In genomic region chr2:131059377-131059776, GRCm38 (mm10) we compare ENCODE assay signal across 8 mouse cellular contexts. TPM values are rescaled to one million over a fixed set of nuclear protein-coding genes. Genes with fewer than 3 reads are reported as not detected.
DNase-seq lines count a peak whose midpoint lies in the region; ATAC-seq and TF ChIP-seq lines count a peak whose summit lies in the region.

No protein-coding gene starts in this region.

- DNase-seq in adrenal gland, adult (ENCODE audit: inconsistent age in 2 of 2, low spot score in 1 of 2), result peak; percentile 34 to 80
- DNase-seq in adrenal gland, postnatal 4 days (ENCODE audit: low spot score in 2 of 2), result no peak
- DNase-seq in kidney, adult 8-10 months, result peak; percentile 45 to 51
- peak; percentile 59 to 69 for DNase-seq in lung, postnatal 4 days
- no peak for DNase-seq in frontal cortex, postnatal 36 days (ENCODE audit: low spot score in 2 of 2)

- TF ChIP-seq CTCF in embryonic fibroblast, embryonic 13.5 days (IDR thresholded peaks at IDR 0.05; ENCODE audit: borderline replicate concordance, insufficient read depth, low read length), result no peak

- no peak for TF ChIP-seq POLR2A in embryonic fibroblast, embryonic 13.5 days (IDR thresholded peaks at IDR 0.05; ENCODE audit: low read depth, low read length)

- no peak overlapping the region for H3K4me3 ChIP-seq in embryonic fibroblast, embryonic 13.5 days (ENCODE audit: insufficient read depth, low read length)

- peak overlapping the region; percentile 35; the same call in 1 of the 2 replicates for H3K27ac ChIP-seq in embryonic fibroblast, embryonic 13.5 days (ENCODE audit: insufficient read depth, low read length)

- H3K4me1 ChIP-seq in embryonic fibroblast, embryonic 13.5 days (ENCODE audit: control insufficient read depth, insufficient read depth, low read length), result peaks cover 9% of the 10 kb centered on the region

- no peak for ATAC-seq in frontal cortex, adult (ENCODE audit: low TSS enrichment)
- ATAC-seq in CD4-positive, CD25-positive, alpha-beta regulatory T cell, adult 4 months, result no peak

RNA-seq across cellular contexts. Expression of gene Adam33, which starts 4.2 kb away (rescaled TPM):
- total RNA-seq in adrenal gland, postnatal 4 days (2021), result 1 to 10 TPM; 5.6 to 6.8 TPM
- polyA plus RNA-seq in embryonic fibroblast, embryonic 13.5 days (2011; ENCODE audit: insufficient read length, low read depth, missing spikeins), result 15.6 and 23.3 TPM in 2 replicates
- polyA plus RNA-seq in CD4-positive, CD25-positive, alpha-beta regulatory T cell, adult 4 months (2017; shearing (Covaris generic)), result 1 to 10 TPM in 1 of 2 experiments, under 1 TPM in 1; 0.95 to 1.9 TPM

RNA-seq across cellular contexts. Expression of gene Gfra4, which starts 16.5 kb away (rescaled TPM):
- 10 to 100 TPM; 10.1 to 11.4 TPM for total RNA-seq in adrenal gland, postnatal 4 days (2021)
- 3.8 and 9.4 TPM in 2 replicates for polyA plus RNA-seq in embryonic fibroblast, embryonic 13.5 days (2011; ENCODE audit: insufficient read length, low read depth, missing spikeins)
- not detected for polyA plus RNA-seq in CD4-positive, CD25-positive, alpha-beta regulatory T cell, adult 4 months (2017; shearing (Covaris generic))

RNA-seq across cellular contexts. Expression of gene Siglec1, which starts 27.2 kb away (rescaled TPM):
- total RNA-seq in adrenal gland, postnatal 4 days (2021), result 1 to 10 TPM; 2.6 to 3.0 TPM
- polyA plus RNA-seq in embryonic fibroblast, embryonic 13.5 days (2011; ENCODE audit: insufficient read length, low read depth, missing spikeins), result 0.12 and 0.70 TPM in 2 replicates
- not detected for polyA plus RNA-seq in CD4-positive, CD25-positive, alpha-beta regulatory T cell, adult 4 months (2017; shearing (Covaris generic))

Comparison
In these comparisons a context has a peak if more than half of its experiments do, and no peak if none do; other contexts are left out.
1. DNase-seq: peak in adrenal gland, adult (2 of 2), kidney, adult 8-10 months (2 of 2) and lung, postnatal 4 days (2 of 2); none in adrenal gland, postnatal 4 days (0 of 2) and frontal cortex, postnatal 36 days (0 of 2).